Mouse (Mus musculus) lung, postnatal 0 days (tissue): ENCODE data around the gene Rarres2. TPM values are rescaled to one million over a fixed set of nuclear protein-coding genes. Genes with fewer than 3 reads are reported as not detected.
A peak's percentile ranks its signal among the peaks of the same experiment; 100 is the strongest.

ENCODE experiments used
- ATAC-seq: fragments of 200-750 bp; cut with Nextera tagmentation; 2 replicates; pipeline ENCODE4 v1.8.0; 2017; ENCODE audit warnings: moderate library complexity
- DNase-seq: peaks from one replicate; pipeline ENCODE4 v3.0.0-alpha.2; 2016; ENCODE audit warnings: low spot score
- H3K27ac ChIP-seq: fragments of 300-500 bp; sonication (generic); 2 replicates; pipeline ENCODE4 v1.5.1; 2014; ENCODE audit warnings: antibody characterized with exemption, mild to moderate bottlenecking, low read length, mixed read lengths
- H3K27me3 ChIP-seq: fragments of 300-500 bp; sonication (generic); replicated peaks from 2 replicates; pipeline ENCODE4 v1.6.1; 2014; ENCODE audit warnings: low read length, mixed read lengths; ENCODE audit not compliant: insufficient read depth
- H3K36me3 ChIP-seq: fragments of 300-500 bp; sonication (generic); 2 replicates; pipeline ENCODE4 v1.6.1; 2014; ENCODE audit warnings: low read length, mixed read lengths; ENCODE audit not compliant: insufficient read depth
- H3K4me1 ChIP-seq: fragments of 300-500 bp; sonication (generic); 2 replicates; pipeline ENCODE4 v1.6.1; 2014; ENCODE audit warnings: antibody characterized with exemption, low read depth, low read length, mixed read lengths; ENCODE audit not compliant: insufficient read depth
- H3K4me2 ChIP-seq: fragments of 300-500 bp; sonication (generic); replicated peaks from 2 replicates; pipeline ENCODE4 v1.6.1; 2014; ENCODE audit warnings: low read depth, mild to moderate bottlenecking, low read length, moderate library complexity, mixed read lengths
- H3K4me3 ChIP-seq: fragments of 300-500 bp; sonication (generic); 2 replicates; pipeline ENCODE4 v1.5.1; 2014; ENCODE audit warnings: low read depth, low read length
- H3K9ac ChIP-seq: fragments of 300-500 bp; sonication (generic); replicated peaks from 2 replicates; pipeline ENCODE4 v1.6.1; 2014; ENCODE audit warnings: low read depth, mild to moderate bottlenecking
- H3K9me3 ChIP-seq: fragments of 300-500 bp; sonication (generic); 2 replicates; pipeline ENCODE4 v1.6.1; 2016; ENCODE audit warnings: low read length, mixed read lengths
- CTCF ChIP-seq: IDR thresholded peaks from 2 replicates; pipeline ENCODE4 v1.5.1; 2016; ENCODE audit warnings: antibody characterized with exemption, mild to moderate bottlenecking
- EP300 ChIP-seq: IDR thresholded peaks from 2 replicates; pipeline ENCODE4 v1.6.1; 2016; ENCODE audit warnings: antibody characterized with exemption, mild to moderate bottlenecking, control low read depth
- WGBS: fragments of 180-500 bp; shearing (Covaris S2); extraction: QIAGEN DNeasy Blood & Tissue Kit; methylation state at CpG from one replicate; pipeline ENCODE4 v1.1.7; 2014; 5-methylcytosine and 5-hydroxymethylcytosine counted together
- polyA plus RNA-seq: library from polyadenylated mRNA; unstranded; fragments of >200 nt; fragmentation: Nextera tagmentation; extraction: Ambion mirVana; gene quantifications from 2 replicates; pipeline ENCODE4 v1.2.1, GENCODE M21; 2015

Rarres2 gene
- polyA plus RNA-seq, result 301 and 319 TPM in 2 replicates

- DNase-seq (peak; percentile 75), ATAC-seq (peak; percentile 83)
- Histone ChIP-seq H3K27ac (peak within 1 kb of the TSS; percentile 63), H3K4me3 (peak within 1 kb of the TSS; percentile 15), H3K4me1 (peaks cover 9% of the 10 kb centered on the region; the same call in 1 of the 2 replicates), H3K9me3 (no peaks in the 10 kb centered on the region), H3K4me2 (peak within 1 kb of the TSS; percentile 40), H3K36me3 (no peaks in the 10 kb centered on the region), H3K9ac (peak within 1 kb of the TSS; percentile 19; the same call in 1 of the 2 replicates), H3K27me3 (no peaks in the 10 kb centered on the region)
- TF ChIP-seq EP300 (no peak), CTCF (no peak)
- 21% methylated on average over 6 of the region's 6 CpGs for WGBS
These were observed at the start of gene Rarres2 for GRCm38 (mm10) chr6:48572572-48573061. TSS of gene Rarres2 (minus strand) at chr6:48572789.

- no peaks in the 10 kb centered on the region for H3K9me3 ChIP-seq
- ATAC-seq (no peak), DNase-seq (no peak)
- no peaks in the 10 kb centered on the region for H3K4me1 ChIP-seq
- TF ChIP-seq CTCF (no peak), EP300 (no peak)
- no peak overlapping the region for H3K4me2 ChIP-seq
- WGBS, result 92% methylated on average over 30 of the region's 30 CpGs
- no peak overlapping the region for H3K9ac ChIP-seq
- no peaks in the 10 kb centered on the region for H3K27me3 ChIP-seq
- no peak overlapping the region for H3K27ac ChIP-seq
- H3K36me3 ChIP-seq, result peaks cover 24% of the 10 kb centered on the region
- no peak overlapping the region for H3K4me3 ChIP-seq
These were observed 47.4 kb upstream of the Rarres2 start for GRCm38 (mm10) chr6:48620031-48620430.

DNA sequence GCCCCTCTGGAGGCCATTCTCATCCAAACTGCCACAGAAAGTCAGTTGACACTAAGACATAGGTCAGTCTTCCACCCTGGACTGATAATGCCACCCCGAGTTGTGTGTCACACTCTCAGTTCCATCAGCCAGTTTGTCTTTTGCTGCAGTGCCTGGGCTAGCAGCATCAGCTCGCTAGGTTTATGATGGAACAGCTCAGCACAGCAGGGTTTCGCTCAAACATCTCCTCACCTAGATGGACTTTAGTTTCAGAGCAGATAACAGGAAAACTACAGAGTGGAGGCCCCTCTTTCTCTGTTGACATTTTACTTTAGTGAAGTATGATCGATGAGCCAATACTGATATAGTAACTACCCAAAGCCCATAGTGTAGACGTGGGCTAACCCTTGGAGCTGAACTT, 42.2 kb upstream of the Rarres2 start:
- no peaks in the 10 kb centered on the region for H3K27me3 ChIP-seq
- H3K9ac ChIP-seq, result no peak overlapping the region
- DNase-seq (no peak), ATAC-seq (no peak)
- no peak overlapping the region for H3K27ac ChIP-seq
- H3K36me3 ChIP-seq, result 0 out of 2 replicates have a peak, but pooled peaks cover 18% of the 10 kb centered on the region
- H3K4me3 ChIP-seq, result no peak overlapping the region
- no peaks in the 10 kb centered on the region for H3K4me1 ChIP-seq
- no peak for TF ChIP-seq EP300
- no peak for TF ChIP-seq CTCF
- H3K4me2 ChIP-seq, result no peak overlapping the region
- 92% methylated on average over 5 of the region's 5 CpGs for WGBS
- no peaks in the 10 kb centered on the region for H3K9me3 ChIP-seq

GRCm38 (mm10) chr6:48613464-48613863, 40.9 kb upstream of the Rarres2 start:
- Histone ChIP-seq H3K9ac (no peak overlapping the region), H3K27ac (no peak overlapping the region), H3K9me3 (no peaks in the 10 kb centered on the region), H3K4me1 (no peaks in the 10 kb centered on the region), H3K27me3 (no peaks in the 10 kb centered on the region), H3K4me3 (no peak overlapping the region), H3K36me3 (0 out of 2 replicates have a peak, but pooled peaks cover 10% of the 10 kb centered on the region), H3K4me2 (no peak overlapping the region)
- no peak for DNase-seq
- no peak for ATAC-seq
- no peak for TF ChIP-seq EP300
- no peak for TF ChIP-seq CTCF
- WGBS, result 77% methylated on average over 4 of the region's 4 CpGs

GRCm38 (mm10) chr6:48610657-48611056, 38.1 kb upstream of the Rarres2 start:
- no peak for DNase-seq
- Histone ChIP-seq H3K27me3 (no peaks in the 10 kb centered on the region), H3K4me3 (no peak overlapping the region), H3K9ac (no peak overlapping the region), H3K9me3 (no peaks in the 10 kb centered on the region), H3K36me3 (0 out of 2 replicates have a peak, but pooled peaks cover 6% of the 10 kb centered on the region), H3K27ac (no peak overlapping the region), H3K4me1 (no peaks in the 10 kb centered on the region), H3K4me2 (no peak overlapping the region)
- ATAC-seq, result no peak
- whole genome bisulfite sequencing, result 47% methylated on average over 3 of the region's 3 CpGs
- TF ChIP-seq CTCF (peak; percentile 26; the same call in 1 of the 2 replicates), EP300 (no peak)

GRCm38 (mm10) chr6:48609512-48609911, 36.9 kb upstream of the Rarres2 start:
- DNase-seq (no peak), ATAC-seq (no peak)
- TF ChIP-seq EP300 (no peak), CTCF (no peak)
- Histone ChIP-seq H3K4me1 (no peaks in the 10 kb centered on the region), H3K4me2 (no peak overlapping the region), H3K27ac (no peak overlapping the region), H3K9me3 (no peaks in the 10 kb centered on the region), H3K27me3 (no peaks in the 10 kb centered on the region), H3K4me3 (no peak overlapping the region), H3K36me3 (0 out of 2 replicates have a peak, but pooled peaks cover 6% of the 10 kb centered on the region), H3K9ac (no peak overlapping the region)
- 44% methylated on average over 5 of the region's 7 CpGs for WGBS
